Mouse (Mus musculus) testis, adult 2 months (tissue): ENCODE measurements around the gene Olfr730.

Source experiments
- CTCF ChIP-seq: fragments of 200-500 bp; IDR thresholded peaks from 2 replicates; pipeline ENCODE4 v1.5.1; 2012; ENCODE audit warnings: low read depth, mild to moderate bottlenecking, inconsistent platforms, low read length, moderate library complexity; ENCODE audit not compliant: control insufficient read depth, insufficient read depth, insufficient replicate concordance
- POLR2A ChIP-seq: fragments of 200-500 bp; IDR thresholded peaks from 2 replicates; pipeline ENCODE4 v1.6.1; 2012; ENCODE audit warnings: low read depth, mild to moderate bottlenecking, inconsistent platforms, low read length, moderate library complexity; ENCODE audit not compliant: control insufficient read depth

DNA sequence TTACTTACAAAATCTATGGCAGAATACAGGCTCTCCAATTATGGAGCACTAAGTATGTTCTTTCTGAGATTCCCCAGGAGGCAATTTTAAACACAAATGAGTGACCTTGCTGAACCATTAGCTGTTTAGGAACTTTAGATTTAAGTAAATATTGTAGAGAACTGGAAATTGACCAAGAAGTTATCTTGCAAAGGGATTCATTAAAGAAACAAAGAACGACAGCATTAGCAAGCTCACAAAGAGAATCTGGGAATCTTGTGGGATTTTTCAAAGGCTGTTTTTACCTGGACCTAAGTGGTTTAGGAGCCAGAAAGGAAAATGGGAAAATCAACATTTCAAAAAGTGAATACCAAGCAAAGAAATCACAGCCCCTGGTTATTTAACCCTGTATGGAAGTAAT lies at the start of gene Olfr730:
- TF ChIP-seq POLR2A (no peak), CTCF (no peak)
